Mouse (Mus musculus): ENCODE data around the gene Ceacam15.
"Not testable (repeated sequence)": the region's sequence is repeated elsewhere in the genome, so short reads cannot be mapped to it uniquely, and the experiment has no call there.

The Ceacam15 gene

DNA sequence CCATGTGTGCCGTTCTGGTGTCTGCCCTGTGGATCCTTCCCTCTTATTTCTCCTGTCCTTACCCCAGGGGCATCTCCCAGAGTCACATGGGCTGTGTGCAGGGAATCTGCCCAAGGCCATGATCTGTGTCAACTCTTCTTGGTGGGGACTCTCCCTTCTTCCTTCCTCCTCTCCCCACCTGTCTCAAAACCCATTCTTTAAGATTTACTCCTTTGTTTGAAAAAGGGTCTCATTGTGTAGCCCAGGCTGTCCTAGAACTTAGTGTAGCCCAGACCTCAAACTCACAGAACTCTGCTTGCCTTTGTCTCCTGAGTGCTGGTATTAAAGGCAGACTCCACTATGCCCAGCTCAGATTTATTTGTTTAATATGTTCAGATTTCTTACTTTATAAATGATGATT is at the start of gene Ceacam15:
Ceacam15 (minus strand) TSS at position 101 of the 400 bp plus-strand sequence.
- no peak for DNase-seq (ENCODE audit: extremely low spot score, low read depth, low spot score)

DNA sequence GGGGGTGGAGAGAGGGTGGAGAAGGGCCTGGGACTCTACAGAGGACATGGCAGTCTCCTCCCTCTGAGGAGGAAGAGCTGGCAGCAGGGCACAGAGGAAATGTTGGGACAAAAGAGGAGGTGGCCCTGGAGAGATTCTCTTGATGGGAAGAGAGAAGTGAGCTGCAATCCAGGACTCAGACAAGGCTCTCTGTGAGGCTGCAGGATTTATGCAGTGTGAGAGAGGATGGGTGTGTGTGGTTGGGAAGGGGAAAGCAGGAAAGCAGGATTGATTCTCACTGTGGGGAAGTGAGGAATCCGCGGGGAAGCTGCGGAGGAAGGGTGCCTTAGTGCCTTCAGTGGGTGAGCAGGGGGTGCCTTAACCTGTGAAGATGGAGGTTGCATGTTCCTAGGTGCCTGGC is 47.0 kb upstream of the Ceacam15 start:
- DNase-seq (ENCODE audit: extremely low spot score, low read depth, low spot score), result not testable (repeated sequence)

DNA sequence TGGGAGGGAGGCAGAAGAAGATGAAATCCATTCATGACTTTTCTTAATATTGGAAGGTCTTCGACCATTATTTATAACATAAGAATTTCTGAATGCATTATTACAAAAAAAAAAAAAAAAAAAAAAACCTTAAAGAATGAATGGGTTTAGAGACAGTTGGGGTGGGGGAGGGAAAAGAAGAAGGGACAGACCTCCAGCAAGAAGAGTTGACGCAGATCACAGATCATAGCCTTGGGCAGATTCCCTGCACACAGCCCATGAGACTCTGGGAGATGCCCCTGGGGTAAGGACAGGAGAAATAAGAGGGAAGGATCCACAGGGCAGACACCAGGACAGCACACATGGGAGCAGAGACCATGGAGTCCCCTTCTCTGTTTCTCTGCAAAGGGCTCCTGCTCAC is 46.1 kb upstream of the Ceacam15 start, which contains the start of gene Ceacam9:
Ceacam9 (plus strand) TSS at position 301 of the 400 bp plus-strand sequence.
- DNase-seq (ENCODE audit: extremely low spot score, low read depth, low spot score), result no peak

DNA sequence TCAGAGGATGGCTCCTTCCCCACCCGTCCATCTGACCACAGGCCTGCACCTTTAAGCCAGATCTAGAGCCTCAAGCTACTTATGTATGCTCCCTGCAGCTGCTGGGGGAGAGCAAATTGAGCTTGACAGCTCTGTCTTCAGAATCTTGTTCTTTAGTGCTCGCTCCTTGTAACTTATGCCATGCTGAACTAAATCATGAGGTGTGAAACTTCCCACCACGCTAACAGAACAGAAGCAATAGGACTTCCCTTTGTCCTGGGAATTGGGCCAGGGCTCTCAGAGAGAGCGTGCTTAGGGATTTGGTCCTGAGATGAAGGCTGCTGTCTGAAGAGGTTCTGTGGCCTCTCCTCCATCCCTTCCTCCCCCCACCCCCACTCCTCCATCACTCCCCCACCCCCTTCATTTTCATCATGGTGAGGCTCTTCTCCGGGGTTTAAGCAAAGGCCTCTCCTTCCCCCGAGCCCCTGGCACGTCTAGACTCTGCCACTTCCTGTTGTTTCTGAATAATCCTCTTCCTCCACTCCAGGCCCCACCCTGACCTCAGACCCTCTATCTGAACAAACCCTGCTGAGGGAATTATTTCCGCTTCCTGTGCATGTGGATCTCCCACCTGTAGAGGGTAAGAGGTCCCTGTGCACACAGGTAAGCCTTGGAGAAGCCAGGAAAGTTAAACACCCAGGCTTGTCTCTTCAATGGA is 41.1 kb upstream of the Ceacam15 start:
- DNase-seq (ENCODE audit: extremely low spot score, low read depth, low spot score), result not testable (repeated sequence)

DNA sequence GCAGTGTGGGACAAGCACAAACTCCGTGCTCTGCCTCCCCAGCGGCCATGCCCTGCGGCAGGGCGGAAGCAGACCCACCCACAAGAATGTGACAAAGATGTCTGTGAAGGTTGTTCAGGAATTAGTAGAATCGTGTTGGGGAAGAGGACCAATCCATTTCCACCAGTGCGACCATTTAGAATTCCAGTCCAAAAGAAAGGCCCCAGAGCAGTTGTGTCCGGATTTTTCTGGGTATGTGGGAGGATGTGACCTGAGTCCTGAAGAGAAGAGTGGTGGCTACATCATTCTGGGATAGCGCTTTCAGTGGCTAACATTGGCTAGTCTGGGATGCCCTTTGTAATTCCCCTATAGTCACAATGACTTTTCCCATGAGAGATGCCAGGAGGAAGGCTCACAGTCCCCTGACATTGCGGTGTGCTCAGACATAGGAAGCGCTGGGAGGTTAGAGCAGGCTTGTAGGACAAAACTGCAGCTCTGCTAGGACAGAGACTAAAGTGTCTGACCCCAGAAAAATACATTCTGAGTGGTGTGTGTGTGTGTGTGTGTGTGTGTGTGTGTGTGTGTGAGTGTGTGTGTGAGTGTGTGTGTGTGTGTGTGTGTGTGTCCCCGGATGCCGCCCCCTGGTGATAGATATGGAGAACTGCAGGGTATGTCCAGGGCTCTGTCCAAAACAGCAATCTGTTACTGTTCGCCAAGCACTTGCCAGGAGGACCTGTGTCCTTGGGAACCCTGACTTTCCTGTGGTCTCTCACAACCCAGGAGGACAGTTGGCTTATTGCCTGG is 37.3 kb upstream of the Ceacam15 start:
- no peak for DNase-seq (ENCODE audit: extremely low spot score, low read depth, low spot score)

DNA sequence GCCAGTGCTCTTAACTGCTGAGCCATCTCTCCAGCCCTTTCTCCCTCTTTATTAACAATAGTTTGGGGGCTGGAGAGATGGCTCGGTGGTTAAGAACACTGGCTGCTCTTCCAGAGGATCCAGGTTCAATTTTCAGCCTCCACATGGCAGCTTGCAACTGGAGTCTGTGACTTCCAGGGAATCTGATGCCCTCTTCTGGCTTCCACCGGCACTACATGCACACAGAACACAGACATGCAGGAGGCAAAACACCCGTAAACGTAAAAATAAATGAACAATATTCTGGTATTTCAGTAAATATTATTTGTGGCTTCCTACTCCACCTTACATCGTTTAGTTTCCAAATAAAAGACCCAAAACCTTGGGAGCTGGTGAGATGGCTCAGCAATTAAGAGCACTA is 35.1 kb upstream of the Ceacam15 start:
- no peak for DNase-seq (ENCODE audit: extremely low spot score, low read depth, low spot score)

DNA sequence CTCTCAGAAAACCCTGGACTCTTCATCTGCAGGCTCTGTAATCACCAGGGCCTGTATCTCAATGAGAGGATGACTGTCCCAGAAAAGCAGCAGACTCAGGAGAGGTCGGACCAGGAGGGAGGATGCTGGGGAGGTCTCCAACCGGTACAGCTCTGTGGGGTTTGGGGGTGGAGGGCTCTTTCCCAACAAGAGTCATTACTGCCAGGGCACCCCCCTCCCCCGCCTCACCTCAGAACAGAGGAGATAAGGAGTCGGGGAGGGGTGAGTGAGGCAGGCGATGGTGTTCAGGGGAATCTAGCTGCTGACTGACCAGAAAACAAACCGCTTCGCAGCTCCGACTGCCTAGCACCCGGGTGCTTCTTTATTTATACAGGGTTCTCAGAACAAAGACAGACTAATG is 32.7 kb upstream of the Ceacam15 start:
- DNase-seq (ENCODE audit: extremely low spot score, low read depth, low spot score), result no peak

DNA sequence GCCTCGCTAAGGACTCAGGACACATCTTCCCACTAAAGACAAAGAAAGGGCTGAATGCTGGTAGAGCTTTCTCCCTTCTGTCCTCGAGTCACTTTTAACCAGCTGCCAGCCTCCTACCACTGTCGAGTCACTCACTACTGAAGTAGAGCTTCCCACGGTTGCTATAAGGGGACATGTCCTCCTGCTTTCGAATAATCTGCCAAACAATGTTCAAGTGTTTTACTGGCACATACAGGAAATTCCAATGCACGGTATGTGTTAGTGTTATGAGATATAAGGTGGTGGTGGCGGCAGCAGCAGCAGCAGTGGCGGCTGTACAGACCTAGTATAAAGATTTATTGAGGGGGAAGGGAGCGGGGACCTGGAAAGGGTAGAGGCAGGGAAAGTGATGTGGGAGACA is 30.9 kb upstream of the Ceacam15 start:
- DNase-seq (ENCODE audit: extremely low spot score, low read depth, low spot score), result no peak

DNA sequence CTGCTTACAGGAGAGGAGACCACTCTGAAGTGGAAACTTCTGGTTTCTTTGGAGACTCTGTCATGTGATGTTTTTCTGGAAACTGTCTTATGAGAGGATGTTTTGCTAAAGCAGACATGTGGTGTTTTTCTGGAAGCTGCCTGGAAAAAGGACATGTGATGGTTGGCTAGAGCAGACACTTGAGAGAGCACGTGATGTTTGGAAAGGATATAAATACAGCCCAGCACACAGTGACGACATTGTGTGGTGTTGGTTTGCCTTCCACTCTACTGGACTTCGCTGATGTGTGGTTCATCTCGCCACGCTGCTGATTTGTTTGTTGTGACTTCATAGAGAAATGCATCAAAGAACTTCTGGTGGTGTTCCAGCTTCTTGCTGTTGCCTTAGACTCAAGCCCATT is 25.1 kb upstream of the Ceacam15 start:
- no peak for DNase-seq (ENCODE audit: extremely low spot score, low read depth, low spot score)

DNA sequence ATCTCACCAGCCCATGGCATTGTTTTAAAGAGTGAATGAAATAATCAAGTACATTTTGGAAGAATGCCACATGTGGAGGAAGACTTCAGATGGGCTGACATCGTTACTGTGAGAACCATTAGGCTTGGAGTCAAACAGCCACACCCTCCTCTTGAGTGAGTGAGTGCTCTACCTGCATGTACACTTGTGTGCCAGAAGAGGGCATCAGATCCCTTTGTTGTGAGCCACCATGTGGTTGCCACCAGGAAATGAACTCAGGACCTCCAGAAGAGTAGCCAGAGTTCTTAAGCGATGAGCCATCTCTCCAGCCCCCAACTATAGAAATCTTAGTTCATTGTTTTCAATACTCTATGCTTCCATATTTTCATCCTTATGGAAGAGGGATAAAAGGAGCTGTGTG is 23.5 kb upstream of the Ceacam15 start:
- DNase-seq (ENCODE audit: extremely low spot score, low read depth, low spot score), result no peak

DNA sequence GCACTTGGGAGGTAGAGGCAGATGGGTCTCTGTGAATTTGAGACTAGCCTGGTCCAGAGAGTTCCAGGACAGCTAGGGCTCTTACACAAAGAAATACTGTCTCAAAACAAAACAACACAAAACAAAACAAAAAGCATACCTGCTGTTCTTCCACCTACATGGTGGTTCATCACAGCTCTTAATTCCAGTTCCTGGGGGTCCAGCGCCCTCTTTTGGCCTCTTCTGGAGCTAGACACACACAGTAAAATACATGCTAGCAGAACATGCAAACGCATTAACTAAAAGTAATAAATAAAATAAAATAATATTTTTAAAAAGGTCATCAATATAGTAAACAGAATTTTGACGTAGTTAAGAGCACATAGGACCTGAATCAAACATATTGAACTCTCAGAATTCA is 19.5 kb upstream of the Ceacam15 start:
- no peak for DNase-seq (ENCODE audit: extremely low spot score, low read depth, low spot score)

DNA sequence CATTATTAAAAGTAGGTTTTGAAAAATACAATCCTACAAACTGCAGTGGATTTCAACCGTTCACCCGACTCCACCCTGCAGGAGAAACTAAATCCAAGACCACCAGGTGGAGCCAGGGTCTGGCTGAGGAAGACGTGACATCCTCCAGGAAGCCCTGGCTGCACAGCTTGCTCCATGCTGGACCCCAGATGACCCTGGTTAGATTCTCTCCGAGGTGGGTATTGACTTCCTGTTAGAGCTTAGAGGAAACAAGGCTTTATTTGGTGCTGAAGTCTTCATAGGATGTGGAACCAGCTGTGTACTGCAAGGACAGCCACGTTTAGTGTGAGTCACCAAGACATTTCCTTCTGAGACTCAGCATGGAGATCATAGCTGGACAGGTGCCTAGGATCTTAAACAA is 13.7 kb upstream of the Ceacam15 start:
- DNase-seq (ENCODE audit: extremely low spot score, low read depth, low spot score), result no peak

DNA sequence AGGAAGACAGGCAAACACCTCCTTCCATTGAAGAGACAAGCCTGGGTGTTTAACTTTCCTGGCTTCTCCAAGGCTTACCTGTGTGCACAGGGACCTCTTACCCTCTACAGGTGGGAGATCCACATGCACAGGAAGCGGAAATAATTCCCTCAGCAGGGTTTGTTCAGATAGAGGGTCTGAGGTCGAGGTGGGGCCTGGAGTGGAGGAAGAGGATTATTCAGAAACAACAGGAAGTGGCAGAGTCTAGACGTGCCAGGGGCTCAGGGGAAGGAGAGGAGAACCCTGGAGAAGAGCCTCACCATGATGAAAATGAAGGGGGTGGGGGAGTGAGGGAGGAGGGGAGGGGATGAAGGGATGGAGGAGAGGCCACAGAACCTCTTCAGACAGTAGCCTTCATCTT is 4.7 kb upstream of the Ceacam15 start:
- not testable (repeated sequence) for DNase-seq (ENCODE audit: extremely low spot score, low read depth, low spot score)

DNA sequence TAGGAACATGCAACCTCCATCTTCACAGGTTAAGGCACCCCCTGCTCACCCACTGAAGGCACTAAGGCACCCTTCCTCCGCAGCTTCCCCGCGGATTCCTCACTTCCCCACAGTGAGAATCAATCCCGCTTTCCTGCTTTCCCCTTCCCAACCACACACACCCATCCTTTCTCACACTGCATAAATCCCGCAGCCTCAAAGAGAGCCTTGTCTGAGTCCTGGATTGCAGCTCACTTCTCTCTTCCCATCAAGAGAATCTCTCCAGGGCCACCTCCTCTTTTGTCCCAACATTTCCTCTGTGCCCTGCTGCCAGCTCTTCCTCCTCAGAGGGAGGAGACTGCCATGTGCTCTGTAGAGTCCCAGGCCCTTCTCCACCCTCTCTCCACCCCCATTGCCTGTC is 806 bp downstream of the Ceacam15 start:
- DNase-seq (ENCODE audit: extremely low spot score, low read depth, low spot score), result not testable (repeated sequence)

DNA sequence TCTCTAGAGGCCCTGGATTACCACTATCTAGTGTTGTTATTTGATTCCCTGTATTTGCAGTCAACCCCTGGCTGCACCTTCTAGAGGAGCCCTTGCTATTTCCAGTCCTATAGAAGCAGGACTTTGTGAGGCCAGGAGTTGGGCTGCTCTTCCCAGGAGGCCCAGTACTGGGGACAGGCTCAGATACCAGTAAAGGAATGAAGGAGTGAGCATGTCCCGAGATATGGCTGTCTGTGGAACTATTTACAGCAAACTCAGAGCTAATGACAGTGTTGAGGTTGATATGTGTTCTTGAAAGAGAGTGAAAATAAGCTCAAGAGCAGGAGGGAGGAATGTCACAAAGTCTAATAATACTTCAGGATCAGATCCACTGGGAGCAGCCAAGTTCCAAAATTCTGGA is 1.7 kb downstream of the Ceacam15 start:
- DNase-seq (ENCODE audit: extremely low spot score, low read depth, low spot score), result no peak

DNA sequence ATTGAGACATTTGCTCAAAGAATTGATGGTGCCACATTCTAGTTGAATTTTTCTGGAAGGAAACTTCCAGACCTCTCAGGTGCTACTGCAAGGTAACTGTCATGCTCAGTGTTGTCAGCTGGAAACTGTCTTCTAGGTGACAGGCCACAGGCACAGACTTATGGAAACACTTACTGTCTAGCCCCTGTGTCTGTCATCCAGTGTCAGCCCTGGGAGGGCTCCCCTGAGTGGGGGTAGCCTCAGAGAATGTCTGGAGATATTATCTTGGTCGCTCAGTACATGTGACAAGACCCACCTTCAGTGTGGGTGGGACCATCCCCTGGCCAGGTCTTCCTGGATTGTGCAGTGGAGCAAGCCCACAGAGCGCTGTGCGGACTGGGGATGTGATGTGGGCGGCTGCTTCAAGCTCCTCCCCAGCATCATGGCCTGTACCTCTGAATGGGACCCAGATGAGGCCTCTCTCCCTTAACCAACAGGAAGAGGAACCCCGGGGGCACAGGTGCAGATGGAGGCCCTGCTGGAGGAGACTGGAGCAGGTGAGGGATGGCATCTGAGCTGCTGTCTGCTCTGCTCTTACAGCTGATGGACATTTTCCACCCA is 7.1 kb downstream of the Ceacam15 start:
- DNase-seq (ENCODE audit: extremely low spot score, low read depth, low spot score), result not testable (repeated sequence)

DNA sequence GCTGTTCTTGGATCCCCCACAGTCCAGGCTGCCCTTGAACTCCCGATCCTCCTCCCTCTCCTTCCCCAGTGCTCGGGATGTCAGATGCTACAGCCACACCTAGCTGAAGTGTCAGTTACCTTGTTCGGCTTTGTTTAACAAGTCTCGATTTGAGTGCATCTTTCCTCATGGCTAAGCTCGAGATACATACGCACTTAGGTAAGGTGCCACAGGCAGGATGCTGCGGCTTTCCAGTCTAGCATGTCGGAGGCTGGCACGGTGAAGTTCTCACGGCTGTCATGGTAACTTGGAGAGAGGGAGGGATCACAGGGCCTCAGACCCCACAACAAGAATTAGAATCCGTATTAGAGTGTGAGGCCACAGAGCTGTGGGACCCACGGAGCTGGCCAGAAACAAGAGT is 31.2 kb downstream of the Ceacam15 start:
- DNase-seq (ENCODE audit: extremely low spot score, low read depth, low spot score), result no peak

DNA sequence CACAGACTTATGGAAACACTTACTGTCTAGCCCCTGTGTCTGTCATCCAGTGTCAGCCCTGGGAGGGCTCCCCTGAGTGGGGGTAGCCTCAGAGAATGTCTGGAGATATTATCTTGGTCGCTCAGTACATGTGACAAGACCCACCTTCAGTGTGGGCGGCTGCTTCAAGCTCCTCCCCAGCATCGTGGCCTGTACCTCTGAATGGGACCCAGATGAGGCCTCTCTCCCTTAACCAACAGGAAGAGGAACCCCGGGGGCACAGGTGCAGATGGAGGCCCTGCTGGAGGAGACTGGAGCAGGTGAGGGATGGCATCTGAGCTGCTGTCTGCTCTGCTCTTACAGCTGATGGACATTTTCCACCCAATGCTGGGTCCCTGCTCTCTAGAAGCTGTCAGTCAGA is 32.4 kb downstream of the Ceacam15 start:
- not testable (repeated sequence) for DNase-seq (ENCODE audit: extremely low spot score, low read depth, low spot score)

DNA sequence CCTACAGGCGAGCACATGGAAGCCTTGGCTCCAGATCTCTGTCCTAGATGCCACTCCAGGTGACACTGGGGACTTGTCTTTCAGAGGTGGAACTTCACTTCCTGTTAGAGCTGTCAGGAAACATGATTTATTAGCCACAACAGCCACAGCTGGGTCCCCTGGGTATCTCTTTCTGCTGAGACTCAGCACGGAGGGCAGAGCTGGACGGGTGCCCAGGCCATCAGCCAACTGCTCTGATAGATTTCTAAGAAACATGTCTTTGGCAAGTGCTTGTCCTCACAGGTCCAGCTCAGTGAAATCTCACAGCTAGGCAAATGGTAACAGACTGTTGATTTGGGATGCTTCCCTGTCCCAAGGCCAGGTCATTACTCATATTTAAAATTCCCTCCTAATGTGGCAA is 36.5 kb downstream of the Ceacam15 start:
- no peak for DNase-seq (ENCODE audit: extremely low spot score, low read depth, low spot score)

DNA sequence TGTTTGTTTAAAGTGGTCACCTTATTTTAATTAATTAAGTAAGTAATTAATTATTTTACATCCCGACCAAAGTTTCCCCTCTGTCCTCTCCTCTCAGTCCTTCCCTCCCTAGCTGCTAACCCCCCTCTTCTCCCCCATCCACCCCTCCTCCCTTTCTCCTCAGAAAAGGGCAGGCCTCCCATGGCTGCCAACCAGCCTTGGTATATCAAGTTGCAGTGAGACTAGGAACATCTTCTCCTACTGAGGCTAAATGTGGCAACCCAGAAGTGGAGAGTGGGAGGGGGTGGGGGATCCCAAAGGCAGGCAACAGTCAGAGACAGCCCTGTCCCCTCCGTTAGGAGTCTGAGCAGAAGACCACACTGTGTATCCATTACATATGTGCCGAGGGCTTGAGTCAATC is 40.4 kb downstream of the Ceacam15 start:
- DNase-seq (ENCODE audit: extremely low spot score, low read depth, low spot score), result no peak

DNA sequence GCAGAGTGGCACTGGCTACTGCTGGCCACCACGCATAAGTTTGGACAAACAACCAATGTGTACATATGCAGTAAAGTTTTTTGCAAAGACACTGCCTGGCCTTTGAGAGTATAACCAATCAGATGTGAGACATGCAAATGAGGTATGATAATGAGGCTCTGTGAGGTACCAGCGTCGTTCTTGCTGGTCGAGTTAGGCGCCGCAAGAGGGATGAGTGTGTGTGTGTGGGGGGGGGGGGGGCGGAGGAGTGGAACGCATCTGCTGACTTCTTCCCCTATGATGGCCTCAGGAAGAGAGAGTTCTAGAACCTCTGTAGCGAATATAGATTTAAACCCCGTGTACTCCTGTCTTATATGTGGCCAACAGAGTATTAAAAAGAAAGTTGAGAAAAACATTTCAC is 41.6 kb downstream of the Ceacam15 start:
- DNase-seq (ENCODE audit: extremely low spot score, low read depth, low spot score), result not testable (repeated sequence)

DNA sequence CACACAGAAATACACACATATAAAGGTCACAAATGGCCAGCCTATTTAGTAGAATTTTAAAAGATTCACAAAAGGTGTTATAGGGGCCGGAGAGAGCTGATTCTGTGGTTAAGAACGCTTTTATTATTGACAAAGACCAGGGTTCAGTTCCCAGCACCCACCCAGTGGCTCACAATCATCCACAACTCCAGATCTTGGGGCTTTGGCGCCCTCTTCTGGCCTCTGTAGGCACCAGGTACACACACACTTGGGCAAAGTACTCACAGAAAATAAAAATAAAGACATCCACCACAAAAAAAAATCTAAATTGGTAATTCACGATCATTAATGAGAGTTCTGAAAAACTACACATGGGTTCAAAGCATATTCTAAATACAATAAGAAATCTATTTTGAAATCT is 43.6 kb downstream of the Ceacam15 start:
- no peak for DNase-seq (ENCODE audit: extremely low spot score, low read depth, low spot score)

Measured in hindlimb bud, embryonic 11.5 days (tissue).